Mouse (Mus musculus) liver, postnatal 0 days (tissue): ENCODE results near the gene Wdr4.

Source experiments
- CTCF ChIP-seq: sonication (generic); IDR thresholded peaks from 2 replicates; pipeline ENCODE4 v1.5.1; 2016; ENCODE audit warnings: antibody characterized with exemption, low read depth
- EP300 ChIP-seq: IDR thresholded peaks from 2 replicates; pipeline ENCODE4 v1.6.1; 2016; ENCODE audit warnings: antibody characterized with exemption, low read depth, mild to moderate bottlenecking

DNA sequence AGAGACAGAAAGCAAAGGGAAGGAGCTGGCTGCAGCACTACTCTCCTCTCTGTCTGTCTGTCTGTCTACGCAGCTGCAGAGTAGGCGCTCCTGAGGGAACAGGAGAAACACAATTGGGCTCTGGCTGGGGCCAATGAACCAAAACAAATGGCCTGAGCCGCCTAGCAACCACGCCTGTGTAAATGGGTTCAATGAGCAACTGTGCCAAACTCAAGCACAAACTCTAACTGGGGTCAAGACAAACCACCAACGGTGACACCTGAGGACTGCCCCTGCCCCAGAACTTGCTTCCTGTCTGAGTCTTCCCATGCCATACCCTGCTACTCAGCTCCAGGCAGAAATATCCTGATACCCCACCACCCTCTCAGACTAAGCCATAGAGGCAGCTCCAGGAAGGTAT is 14.8 kb downstream of the Wdr4 start:
- TF ChIP-seq EP300, result no peak
- TF ChIP-seq CTCF, result no peak
